Mouse (Mus musculus): ENCODE results near the gene Sel1l3.

GRCm38 (mm10) chr5:53074553-53074952 is 139.2 kb downstream of the Sel1l3 start:
- TF ChIP-seq CTCF (conservative IDR thresholded peaks at IDR 0.05; ENCODE audit: insufficient read depth, insufficient read length, low read depth, low read length) (no peak), POLR2A (IDR thresholded peaks at IDR 0.05; ENCODE audit: low read depth, low read length) (no peak)

All from kidney, adult 2 months (tissue).